Mouse (Mus musculus): ENCODE results near the gene Rilpl1.

The Rilpl1 gene

DNA sequence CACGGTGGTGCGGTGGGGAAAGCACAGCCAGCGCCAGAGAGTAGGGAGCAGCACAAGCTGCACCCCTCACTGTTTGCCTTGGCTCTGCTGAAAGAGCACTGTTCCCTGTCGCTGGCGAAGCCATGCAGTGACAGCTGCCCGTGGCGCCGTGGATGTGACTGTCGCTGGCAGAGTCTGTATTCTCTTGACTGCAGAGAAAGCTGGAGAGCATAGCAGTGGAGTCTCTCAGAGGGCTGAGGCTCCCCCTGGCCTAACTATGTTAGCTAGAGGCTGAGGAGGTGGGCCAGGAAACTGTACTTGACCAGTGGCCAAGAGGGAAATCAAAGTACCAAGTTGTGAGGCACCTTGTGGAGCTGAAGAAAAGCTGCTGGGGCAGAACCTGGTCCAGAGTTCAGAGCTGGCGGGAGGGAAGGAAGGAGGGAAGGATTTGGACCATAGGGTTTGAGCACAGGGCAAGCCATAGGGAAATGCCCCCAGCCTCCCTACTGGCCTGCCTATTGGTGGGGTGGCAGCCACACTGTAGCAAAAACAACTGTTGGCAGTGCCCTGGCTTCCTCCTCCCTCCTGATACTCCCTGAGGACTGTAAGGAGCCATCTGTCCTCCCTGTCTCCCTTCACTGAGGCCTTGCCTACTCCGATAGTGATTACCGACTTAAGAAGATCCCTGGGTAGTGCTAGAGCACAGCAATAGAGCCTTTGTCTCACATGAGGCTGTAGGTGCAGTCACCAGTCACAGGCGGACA, 77.7 kb downstream of the Rilpl1 start:
- DNase-seq (ENCODE audit: low spot score in 2 of 2): peak; percentile 74 to 79

DNA sequence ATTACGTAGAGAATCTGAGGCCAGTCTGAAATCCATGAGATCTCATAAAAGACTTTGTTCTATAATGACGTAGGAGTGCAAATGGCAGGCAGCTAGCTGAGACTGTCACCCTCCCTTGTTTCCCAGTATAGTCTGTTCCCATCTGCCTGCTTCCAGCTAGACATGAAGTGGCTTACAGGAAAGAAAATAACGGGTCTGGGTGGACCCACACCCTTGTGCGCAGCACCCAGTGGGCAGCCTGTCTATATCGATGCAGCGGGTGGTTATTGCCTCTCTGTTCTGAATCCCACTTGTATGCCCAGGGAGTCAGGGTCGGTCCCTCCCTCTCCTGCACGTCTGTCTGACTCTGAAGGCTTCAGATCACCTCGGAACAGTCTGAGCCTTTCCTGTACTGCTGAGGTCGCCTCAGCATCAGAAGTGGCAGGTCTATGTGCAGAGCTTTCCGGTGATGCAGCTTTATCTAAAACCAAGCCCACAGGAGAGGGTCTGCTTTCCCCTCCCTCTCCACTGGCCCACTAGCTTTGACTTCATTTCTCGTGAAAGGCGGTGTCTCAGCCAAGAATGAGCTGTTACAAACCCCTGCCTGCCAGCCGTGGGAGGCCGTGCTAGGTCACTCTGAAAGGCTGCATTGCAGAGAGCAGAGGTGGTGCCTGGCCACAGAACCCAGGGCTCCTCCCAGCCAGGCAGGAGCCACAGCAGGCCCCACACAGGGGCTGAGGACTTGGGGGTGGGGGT, 78.5 kb downstream of the Rilpl1 start:
- peak in 1 of 2 experiments; percentile 37 for DNase-seq (ENCODE audit: low spot score in 2 of 2)

DNA sequence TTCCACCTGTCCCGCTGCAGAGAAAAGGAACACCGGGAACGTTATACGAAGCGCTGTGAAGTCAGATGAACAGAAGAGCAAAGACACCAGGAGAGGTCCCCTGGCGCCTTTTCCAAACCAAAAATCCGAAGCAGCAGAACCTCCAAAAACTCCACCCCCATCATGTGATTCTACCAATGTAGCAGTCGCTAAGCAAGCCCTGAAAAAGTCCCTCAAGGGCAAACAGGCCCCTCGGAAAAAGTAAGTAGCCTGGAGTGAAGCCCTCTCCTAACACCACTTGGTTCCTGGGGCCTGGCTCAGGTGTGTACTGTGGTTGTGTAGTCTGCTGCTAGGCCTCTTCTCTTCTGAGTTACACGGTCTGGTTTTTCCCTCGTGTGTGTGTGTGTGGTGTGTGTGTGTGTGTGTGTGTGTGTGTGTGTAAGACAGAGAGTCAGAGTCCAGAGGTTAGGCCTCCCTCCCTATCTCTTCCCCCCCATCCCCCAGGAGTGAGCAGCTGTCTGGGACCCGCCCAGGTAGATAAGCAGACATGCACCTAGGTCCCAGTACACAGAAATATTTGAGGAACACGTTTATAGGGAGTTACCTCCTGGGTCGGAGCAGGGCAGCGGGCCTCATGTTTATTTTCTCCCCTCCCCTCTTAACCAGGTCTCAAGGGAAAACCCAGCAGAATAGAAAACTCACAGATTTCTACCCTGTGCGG, 80.4 kb downstream of the Rilpl1 start:
- DNase-seq (ENCODE audit: low spot score in 2 of 2): no peak

DNA sequence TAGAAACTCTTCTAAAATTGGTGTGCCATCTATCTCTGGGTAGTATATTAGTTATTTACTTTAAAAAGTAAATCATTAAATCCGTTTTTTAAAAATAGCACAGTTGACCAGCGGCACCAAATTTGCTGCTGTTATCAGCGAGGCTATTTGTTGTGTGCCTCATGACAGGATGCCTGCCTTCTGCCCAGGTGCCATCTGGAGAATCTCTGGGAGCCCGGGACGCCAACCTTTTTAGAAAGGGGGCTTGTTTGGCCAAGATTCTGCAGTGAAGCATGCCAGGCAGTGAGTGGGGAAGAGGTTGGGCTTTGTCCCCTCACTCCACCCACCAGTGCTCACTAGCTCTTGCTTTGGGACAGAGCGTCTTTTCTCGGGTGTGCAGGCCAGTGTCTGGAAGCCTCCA, 81.1 kb downstream of the Rilpl1 start:
- no peak for DNase-seq (ENCODE audit: low spot score in 2 of 2)

DNA sequence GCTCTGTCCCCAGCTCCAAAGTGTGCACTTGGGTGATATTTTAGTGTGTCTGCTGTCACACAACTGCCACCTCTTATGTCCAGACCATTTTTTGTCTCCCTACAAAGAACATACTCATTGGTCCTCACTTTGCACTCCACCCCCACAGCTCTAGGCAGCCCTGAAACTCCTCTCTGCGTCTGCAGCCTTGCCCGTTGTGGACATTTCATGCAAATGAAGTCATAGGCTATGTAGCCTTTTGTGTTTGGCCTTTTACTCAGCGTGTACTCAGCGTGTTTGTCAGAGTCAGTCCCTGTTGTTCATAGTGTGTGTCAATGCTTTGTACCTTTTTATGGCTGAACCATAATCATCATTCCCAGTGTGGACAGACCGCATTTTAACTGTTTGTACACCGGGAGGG, 81.7 kb downstream of the Rilpl1 start:
- DNase-seq (ENCODE audit: low spot score in 2 of 2): no peak

DNA sequence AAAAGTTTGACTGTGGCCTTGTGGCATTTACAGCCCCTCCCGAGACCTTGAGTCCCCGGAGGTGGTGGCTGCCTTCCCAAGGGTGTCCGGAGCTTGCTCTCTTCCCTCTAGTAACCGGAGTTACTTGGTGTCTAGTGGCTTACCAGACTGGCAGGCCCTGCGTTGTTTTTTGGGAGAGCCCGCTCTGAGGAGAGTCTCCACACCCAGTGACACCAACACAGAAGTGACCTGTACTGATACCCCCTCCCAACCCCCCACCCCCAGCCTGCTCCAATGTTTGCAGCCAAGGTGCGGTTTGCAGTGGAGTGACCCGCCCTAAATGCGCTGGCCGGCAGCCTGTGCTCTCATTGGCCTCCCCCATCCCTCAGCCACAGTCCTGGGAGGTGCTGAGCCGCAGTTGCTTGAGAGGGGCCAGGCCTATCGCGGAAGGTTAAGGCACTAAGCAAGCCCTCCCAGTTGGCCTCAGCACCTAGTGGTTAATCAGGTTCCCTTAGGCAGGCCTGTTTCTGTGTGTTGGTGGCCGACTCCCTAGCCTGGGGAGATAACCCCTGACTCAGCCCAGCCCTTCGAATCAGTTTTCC, 84.8 kb downstream of the Rilpl1 start:
- DNase-seq (ENCODE audit: low spot score in 2 of 2): no peak

DNA sequence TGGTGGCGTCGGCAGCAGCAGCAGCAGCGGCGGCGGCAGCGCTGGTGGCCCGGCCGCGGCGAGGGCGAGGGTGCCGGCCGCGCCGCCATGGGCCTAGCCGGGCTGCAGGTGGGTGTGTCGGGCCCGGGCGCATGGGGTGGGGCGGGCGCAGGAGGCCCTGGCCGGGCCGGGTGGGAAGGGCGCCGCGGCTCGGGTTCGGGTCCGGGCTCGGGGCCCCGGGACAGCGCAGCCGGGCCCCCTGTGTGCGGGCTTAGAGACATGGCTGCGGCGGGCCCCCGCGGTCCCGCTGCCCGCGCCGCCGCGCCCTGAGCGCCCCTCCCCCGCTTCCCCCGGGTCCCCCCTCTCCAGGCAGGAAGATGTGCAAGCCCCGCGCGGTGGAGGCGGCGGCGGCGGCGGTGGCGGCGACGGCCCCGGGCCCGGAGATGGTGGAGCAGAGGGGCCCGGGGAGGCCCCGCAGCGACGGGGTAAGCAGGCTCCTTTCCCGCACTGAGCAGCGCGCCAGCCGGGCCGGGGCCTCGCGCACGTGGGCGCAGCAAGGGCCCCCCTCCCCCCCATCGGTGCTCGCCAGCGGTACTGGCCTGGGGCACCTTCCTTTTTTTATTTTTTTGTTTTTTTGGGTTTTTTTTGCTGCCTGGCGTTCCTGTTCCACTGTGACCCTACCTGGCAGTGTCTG, 85.4 kb downstream of the Rilpl1 start:
- peak in 1 of 2 experiments; percentile 58 for DNase-seq (ENCODE audit: low spot score in 2 of 2)

DNA sequence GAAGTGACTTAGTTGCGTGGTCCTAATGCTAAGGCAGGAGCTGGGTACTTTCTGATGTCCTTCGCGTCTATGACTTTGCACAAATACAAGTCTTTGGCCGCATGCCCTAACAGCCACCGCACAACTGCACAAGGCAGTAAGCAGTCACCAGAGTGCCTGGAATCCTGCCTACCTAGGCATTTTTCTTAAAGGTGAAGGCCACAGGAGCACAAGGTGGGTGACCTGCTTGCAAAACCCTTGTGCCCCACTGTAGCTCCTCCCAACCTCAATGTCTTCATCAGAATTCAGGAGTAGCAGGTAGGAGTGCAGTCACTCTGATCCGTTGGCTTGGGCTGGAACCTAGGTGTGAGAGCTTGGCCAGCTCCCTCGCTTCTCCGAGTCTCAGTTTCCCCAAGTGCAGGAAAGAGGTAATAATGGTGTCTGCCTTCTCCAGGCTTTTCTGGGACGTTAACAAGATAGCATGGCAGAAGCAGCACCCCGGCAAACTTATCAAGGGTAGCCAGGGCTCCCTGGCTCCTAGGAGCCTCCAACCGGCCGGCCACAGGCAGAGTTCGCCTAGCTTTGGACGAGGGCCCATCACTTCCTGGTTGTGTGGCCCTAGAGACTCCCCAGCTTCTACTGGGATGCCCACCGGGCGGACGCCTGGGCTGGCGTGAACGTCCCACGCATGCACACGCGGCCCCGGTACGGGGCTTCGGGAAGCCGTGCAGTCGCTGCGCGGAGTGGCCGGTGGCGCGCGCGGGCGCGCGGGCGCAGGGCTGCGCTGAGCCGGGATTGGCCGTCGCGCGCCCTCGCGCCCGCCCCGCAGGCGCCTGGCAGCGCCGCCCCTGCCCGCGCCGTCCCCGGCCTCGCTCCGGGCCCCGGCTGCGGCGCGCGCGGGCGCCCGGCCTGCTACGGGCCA, 86.3 kb downstream of the Rilpl1 start:
- DNase-seq (ENCODE audit: low spot score in 2 of 2): peak; percentile 80 to 85

DNA sequence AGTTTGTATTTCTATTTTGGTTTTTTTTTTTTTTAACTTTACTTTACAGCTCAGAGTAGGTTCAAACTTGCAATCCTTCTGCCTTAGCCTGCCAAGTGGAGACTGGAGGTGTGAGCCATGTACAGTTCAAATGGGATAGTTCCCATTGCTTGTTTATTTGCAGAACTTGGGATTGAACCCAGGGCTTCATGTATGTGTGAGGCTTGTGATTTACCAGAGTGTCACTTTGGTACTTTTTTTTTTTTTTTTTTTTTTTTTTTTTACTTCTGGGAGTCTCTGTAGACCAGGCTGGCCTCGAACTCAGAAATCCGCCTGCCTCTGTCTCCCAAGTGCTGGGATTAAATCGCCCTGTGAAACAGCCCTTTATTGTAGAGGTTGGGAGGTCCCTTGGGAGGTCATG, 87.0 kb downstream of the Rilpl1 start:
- DNase-seq (ENCODE audit: low spot score in 2 of 2): no peak
